Mouse (Mus musculus) testis, adult 2 months (tissue): ENCODE data around the gene N4bp2l1.

ENCODE experiments used
- CTCF ChIP-seq: fragments of 200-500 bp; IDR thresholded peaks from 2 replicates; pipeline ENCODE4 v1.5.1; 2012; ENCODE audit warnings: low read depth, mild to moderate bottlenecking, inconsistent platforms, low read length, moderate library complexity; ENCODE audit not compliant: control insufficient read depth, insufficient read depth, insufficient replicate concordance
- POLR2A ChIP-seq: fragments of 200-500 bp; IDR thresholded peaks from 2 replicates; pipeline ENCODE4 v1.6.1; 2012; ENCODE audit warnings: low read depth, mild to moderate bottlenecking, inconsistent platforms, low read length, moderate library complexity; ENCODE audit not compliant: control insufficient read depth

GRCm38 (mm10) chr5:150560851-150561250 is 36.1 kb downstream of the N4bp2l1 start:
- no peak for TF ChIP-seq CTCF
- TF ChIP-seq POLR2A, result no peak
